Comparison of ENCODE assay signal across 8 mouse cellular contexts in the genomic region with DNA sequence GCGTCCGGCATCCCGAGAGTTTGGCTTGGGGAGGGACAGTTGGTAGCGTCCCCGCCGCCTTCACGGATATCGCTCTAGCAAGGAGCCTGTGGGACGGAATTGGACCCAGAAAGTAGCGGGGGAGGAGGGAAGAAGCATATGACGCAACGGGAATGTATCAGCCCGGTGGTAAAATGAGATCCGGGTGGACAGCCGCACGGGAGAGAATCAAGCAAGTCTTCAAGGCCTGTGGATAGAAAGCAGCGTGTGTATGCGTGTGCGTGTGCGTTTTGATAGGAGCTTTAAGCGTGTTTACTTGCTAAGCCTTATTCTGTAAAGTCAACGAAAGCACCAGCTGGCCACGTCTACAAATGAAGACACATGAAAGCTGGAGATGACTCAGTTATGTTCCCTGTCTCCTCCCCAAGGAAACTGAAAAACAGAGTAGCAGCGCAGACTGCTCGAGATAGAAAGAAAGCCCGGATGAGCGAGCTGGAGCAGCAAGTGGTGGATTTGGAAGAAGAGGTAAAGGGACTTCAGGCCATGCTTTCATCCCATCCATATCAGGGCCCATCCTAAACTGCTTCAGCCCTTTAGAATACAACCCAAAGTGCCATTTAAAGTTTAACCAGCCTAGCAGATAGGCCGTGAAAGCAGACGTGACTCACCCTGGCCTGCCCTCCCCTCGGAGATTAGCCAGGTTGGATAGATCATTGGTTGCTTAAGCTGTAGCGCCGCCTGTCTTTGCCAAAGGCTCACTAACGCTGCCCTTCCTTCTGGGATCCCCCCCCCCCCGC. TPM values are rescaled to one million over a fixed set of nuclear protein-coding genes. Genes with fewer than 3 reads are reported as not detected.
DNase-seq lines count a peak whose midpoint lies in the region; ATAC-seq lines count a peak whose summit lies in the region.

No protein-coding gene starts in this region.

- peak; percentile 81 for DNase-seq in CD4-positive, CD25-positive, alpha-beta regulatory T cell, adult 2 months (ENCODE audit: low read depth, low spot score)
- DNase-seq in fibroblast of lung, adult 2 months (ENCODE audit: low read depth), result peak; percentile 81
- peak; percentile 81 for DNase-seq in kidney, postnatal 14 days
- DNase-seq in naive thymus-derived CD4-positive, alpha-beta T cell, adult 2 months (ENCODE audit: low read depth), result peak; percentile 78

- H3K4me2 ChIP-seq in heart, embryonic 14.5 days (ENCODE audit: low read length), result peak overlapping the region; percentile 87
- H3K4me2 ChIP-seq in liver, embryonic 12.5 days, result peak overlapping the region; percentile 86
- peak overlapping the region; percentile 63 for H3K4me2 ChIP-seq in stomach, embryonic 15.5 days

- H3K27ac ChIP-seq in brown adipose tissue, adult 24 weeks (replicated peaks; ENCODE audit: low read depth, low read length), result peak overlapping the region; percentile 87
- peak overlapping the region; percentile 88 to 94 for H3K27ac ChIP-seq in heart, embryonic 14.5 days (replicated peaks in 1 of 2; ENCODE audit: control insufficient read depth in 1 of 2, insufficient read depth in 1 of 2, low read depth in 2 of 2, low read length in 2 of 2)
- H3K27ac ChIP-seq in liver, embryonic 12.5 days, result peak overlapping the region; percentile 92
- H3K27ac ChIP-seq in stomach, embryonic 15.5 days, result peak overlapping the region; percentile 91

- under 1% methylated on average over 34 of the region's 34 CpGs for WGBS in heart, embryonic 14.5 days
- WGBS in liver, embryonic 12.5 days (ENCODE audit: insufficient replicate concordance), result under 1% methylated on average over 34 of the region's 34 CpGs
- WGBS in stomach, embryonic 15.5 days, result under 1% methylated on average over 33 of the region's 34 CpGs

- H3K27me3 ChIP-seq in heart, embryonic 14.5 days (ENCODE audit: control insufficient read depth, insufficient read depth, low read length), result no peaks in the 10 kb centered on the region
- no peaks in the 10 kb centered on the region for H3K27me3 ChIP-seq in liver, embryonic 12.5 days (replicated peaks)
- H3K27me3 ChIP-seq in stomach, embryonic 15.5 days (replicated peaks), result no peaks in the 10 kb centered on the region

- peak overlapping the region; percentile 99 for H3K9ac ChIP-seq in heart, embryonic 14.5 days (ENCODE audit: low read length)
- H3K9ac ChIP-seq in liver, embryonic 12.5 days, result peak overlapping the region; percentile 96
- peak overlapping the region; percentile 94 for H3K9ac ChIP-seq in stomach, embryonic 15.5 days

- H3K4me1 ChIP-seq in brown adipose tissue, adult 24 weeks (ENCODE audit: control insufficient read depth, insufficient read depth, insufficient read length, low read length), result no peaks in the 10 kb centered on the region
- H3K4me1 ChIP-seq in heart, embryonic 14.5 days (ENCODE audit: control insufficient read depth in 2 of 2, insufficient read depth in 2 of 2, low read length in 2 of 2), result peaks cover 3 to 24% of the 10 kb centered on the region in 2 experiments; a peak in 3 of 4 replicates
- H3K4me1 ChIP-seq in liver, embryonic 12.5 days, result peaks cover 33% of the 10 kb centered on the region
- H3K4me1 ChIP-seq in stomach, embryonic 15.5 days, result peaks cover 26% of the 10 kb centered on the region

- H3K36me3 ChIP-seq in heart, embryonic 14.5 days (ENCODE audit: control insufficient read depth, insufficient read depth, low read length), result peaks cover 47% of the 10 kb centered on the region
- H3K36me3 ChIP-seq in liver, embryonic 12.5 days, result peaks cover 46% of the 10 kb centered on the region
- H3K36me3 ChIP-seq in stomach, embryonic 15.5 days, result peaks cover 30% of the 10 kb centered on the region

- peak overlapping the region; percentile 95 for H3K4me3 ChIP-seq in brown adipose tissue, adult 24 weeks (ENCODE audit: insufficient read depth, low read depth, low read length)
- H3K4me3 ChIP-seq in heart, embryonic 14.5 days (ENCODE audit: control insufficient read depth in 1 of 2, insufficient read depth in 1 of 2, low read depth in 1 of 2, low read length in 2 of 2), result peak overlapping the region; percentile 70 to 98
- peak overlapping the region; percentile 92 for H3K4me3 ChIP-seq in liver, embryonic 12.5 days
- peak overlapping the region; percentile 75 for H3K4me3 ChIP-seq in stomach, embryonic 15.5 days (replicated peaks)

- ATAC-seq in heart, embryonic 14.5 days (ENCODE audit: insufficient number of reproducible peaks, insufficient read depth, low FRiP score, low read depth), result no peak
- ATAC-seq in liver, embryonic 12.5 days, result peak; percentile 71
- ATAC-seq in stomach, embryonic 15.5 days (ENCODE audit: insufficient read depth, low FRiP score, low read depth), result peak; percentile 63

- no peaks in the 10 kb centered on the region for H3K9me3 ChIP-seq in heart, embryonic 14.5 days (ENCODE audit: control insufficient read depth, low read length)
- H3K9me3 ChIP-seq in liver, embryonic 12.5 days (replicated peaks), result no peaks in the 10 kb centered on the region
- H3K9me3 ChIP-seq in stomach, embryonic 15.5 days, result no peaks in the 10 kb centered on the region

RNA-seq across cellular contexts. Expression of a gene that starts 1.2 kb away (rescaled TPM):
- polyA plus RNA-seq in brown adipose tissue, adult 24 weeks (2012; ENCODE audit: insufficient read depth, insufficient read length, missing spikeins), result 47.1 and 80.4 TPM in 2 replicates
- 114 and 121 TPM in 2 replicates for polyA plus RNA-seq in heart, embryonic 14.5 days (2014; fragmentation: Nextera tagmentation; extraction: Ambion mirVana)
- 108 and 112 TPM in 2 replicates for polyA plus RNA-seq in liver, embryonic 12.5 days (2016; fragmentation: Nextera tagmentation; extraction: Ambion mirVana)
- polyA plus RNA-seq in stomach, embryonic 15.5 days (2015; fragmentation: Nextera tagmentation; extraction: Ambion mirVana), result 289 and 305 TPM in 2 replicates

RNA-seq across cellular contexts. Expression of a gene that starts 20.3 kb away (rescaled TPM):
- 6.7 and 15.8 TPM in 2 replicates for polyA plus RNA-seq in brown adipose tissue, adult 24 weeks (2012; ENCODE audit: insufficient read depth, insufficient read length, missing spikeins)
- polyA plus RNA-seq in heart, embryonic 14.5 days (2014; fragmentation: Nextera tagmentation; extraction: Ambion mirVana), result 12.5 and 12.6 TPM in 2 replicates
- 17.3 and 19.1 TPM in 2 replicates for polyA plus RNA-seq in liver, embryonic 12.5 days (2016; fragmentation: Nextera tagmentation; extraction: Ambion mirVana)
- polyA plus RNA-seq in stomach, embryonic 15.5 days (2015; fragmentation: Nextera tagmentation; extraction: Ambion mirVana), result 17.1 and 18.8 TPM in 2 replicates

RNA-seq across cellular contexts. Expression of a gene that starts 47.8 kb away (rescaled TPM):
- polyA plus RNA-seq in brown adipose tissue, adult 24 weeks (2012; ENCODE audit: insufficient read depth, insufficient read length, missing spikeins), result not detected in 2 replicates
- polyA plus RNA-seq in heart, embryonic 14.5 days (2014; fragmentation: Nextera tagmentation; extraction: Ambion mirVana), result not detected in 2 replicates
- 0.67 and 0.80 TPM in 2 replicates for polyA plus RNA-seq in liver, embryonic 12.5 days (2016; fragmentation: Nextera tagmentation; extraction: Ambion mirVana)
- polyA plus RNA-seq in stomach, embryonic 15.5 days (2015; fragmentation: Nextera tagmentation; extraction: Ambion mirVana), result 0.40 TPM in 1 of 2 replicates, not detected in the other
